Mouse (Mus musculus) CH12.LX (cell line): ENCODE data around the gene Dnajb4. TPM values are rescaled to one million over a fixed set of nuclear protein-coding genes. Genes with fewer than 3 reads are reported as not detected.

Source experiments
- DNase-seq: peaks from one replicate; pipeline ENCODE4 v3.0.0-alpha.2; 2013; ENCODE audit errors: extremely low read depth
- H3K27ac ChIP-seq: 2 replicates; pipeline ENCODE4 v1.5.1; 2012; ENCODE audit warnings: low read depth, mild to moderate bottlenecking, control low read depth, moderate library complexity; ENCODE audit not compliant: insufficient read depth
- H3K27me3 ChIP-seq: replicated peaks from 2 replicates; pipeline ENCODE3; 2012; ENCODE audit warnings: inconsistent platforms
- H3K36me3 ChIP-seq, 2 experiments: replicated peaks in 1 of 2; 2 replicates each; pipeline versions ENCODE3 to v1.6.1; 2012; ENCODE audit warnings: inconsistent platforms in 1 of 2, low read length in 1 of 2, mild to moderate bottlenecking in 1 of 2, mixed read lengths in 1 of 2, moderate library complexity in 1 of 2; ENCODE audit not compliant: control insufficient read depth in 1 of 2, insufficient read depth in 1 of 2
- H3K4me1 ChIP-seq, 2 experiments: 2 replicates each; pipeline ENCODE4 v1.6.1; 2012; ENCODE audit warnings: inconsistent platforms in 1 of 2, moderate library complexity in 1 of 2; ENCODE audit not compliant: insufficient read depth in 2 of 2, control insufficient read depth in 1 of 2
- H3K4me2 ChIP-seq: 2 replicates; pipeline ENCODE4 v1.6.1; 2012; ENCODE audit warnings: low read depth, mild to moderate bottlenecking, control low read depth; ENCODE audit not compliant: poor library complexity, insufficient read depth, severe bottlenecking
- H3K4me3 ChIP-seq, 3 experiments: fragments of 150-350 bp in 1 of 3; sonication (generic) in 1 of 3; replicated peaks in 1 of 3; 2 replicates each; pipeline versions ENCODE3 to v1.5.1; 2011 to 2012; ENCODE audit warnings: low read depth in 2 of 3, low read length in 2 of 3, mild to moderate bottlenecking in 2 of 3, moderate library complexity in 2 of 3, control low read depth in 1 of 3, improper control_type of control experiment in 1 of 3, inconsistent platforms in 1 of 3, mixed read lengths in 1 of 3; ENCODE audit not compliant: poor library complexity in 1 of 3
- H3K79me2 ChIP-seq: replicated peaks from 2 replicates; pipeline ENCODE4 v1.6.1; 2012; ENCODE audit warnings: mild to moderate bottlenecking, moderate library complexity; ENCODE audit not compliant: control insufficient read depth, poor library complexity, insufficient read depth, severe bottlenecking; ENCODE audit errors: extremely low read depth
- H3K9ac ChIP-seq: 2 replicates; pipeline ENCODE4 v1.6.1; 2012; ENCODE audit warnings: low read depth, mild to moderate bottlenecking, control low read depth, moderate library complexity; ENCODE audit not compliant: insufficient read depth
- H3K9me3 ChIP-seq: replicated peaks from 2 replicates; pipeline ENCODE3; 2012; ENCODE audit warnings: low read length, inconsistent platforms, mixed read lengths
- BHLHE40 ChIP-seq: IDR thresholded peaks from 2 replicates; pipeline ENCODE4 v1.6.1; 2011; ENCODE audit warnings: mild to moderate bottlenecking, low read depth, low read length, improper control_type of control experiment
- CHD2 ChIP-seq: IDR thresholded peaks from 2 replicates; pipeline ENCODE4 v1.6.1; 2011; ENCODE audit warnings: low read length, improper control_type of control experiment
- CTCF ChIP-seq, 2 experiments: IDR thresholded peaks in 1 of 2; conservative IDR thresholded peaks in 1 of 2; 2 replicates each; pipeline ENCODE4 v1.5.1; 2011 to 2012; ENCODE audit warnings: low read depth in 2 of 2, low read length in 2 of 2, improper control_type of control experiment in 1 of 2, inconsistent platforms in 1 of 2, mild to moderate bottlenecking in 1 of 2, moderate library complexity in 1 of 2
- EP300 ChIP-seq: IDR thresholded peaks from 2 replicates; pipeline ENCODE4 v1.6.1; 2011; ENCODE audit warnings: low read length, improper control_type of control experiment
- ETS1 ChIP-seq: conservative IDR thresholded peaks from 2 replicates; pipeline ENCODE4 v1.6.1; 2012; ENCODE audit warnings: low read depth, mild to moderate bottlenecking, inconsistent platforms, low read length, improper control_type of control experiment, moderate library complexity
- GABPA ChIP-seq: IDR thresholded peaks from 2 replicates; pipeline ENCODE4 v1.6.1; 2012; ENCODE audit warnings: low read depth, low read length, improper control_type of control experiment, inconsistent platforms; ENCODE audit not compliant: insufficient replicate concordance
- HCFC1 ChIP-seq: IDR thresholded peaks from 2 replicates; pipeline ENCODE4 v1.6.1; 2012; ENCODE audit warnings: low read depth, mild to moderate bottlenecking, inconsistent platforms, low read length, improper control_type of control experiment
- IRF4 ChIP-seq: IDR thresholded peaks from 2 replicates; pipeline ENCODE4 v1.6.1; 2014; ENCODE audit warnings: low read depth, mild to moderate bottlenecking, inconsistent platforms, low read length, improper control_type of control experiment
- JUN ChIP-seq: IDR thresholded peaks from 2 replicates; pipeline ENCODE4 v1.6.1; 2011; ENCODE audit warnings: low read depth, mild to moderate bottlenecking, low read length, improper control_type of control experiment, moderate library complexity; ENCODE audit not compliant: insufficient read depth
- MAFK ChIP-seq: IDR thresholded peaks from 2 replicates; pipeline ENCODE4 v1.6.1; 2011; ENCODE audit warnings: low read length, improper control_type of control experiment; ENCODE audit not compliant: insufficient replicate concordance
- MAX ChIP-seq: IDR thresholded peaks from 2 replicates; pipeline ENCODE4 v1.6.1; 2011; ENCODE audit warnings: low read length, improper control_type of control experiment
- MAZ ChIP-seq: IDR thresholded peaks from 2 replicates; pipeline ENCODE4 v1.6.1; 2012; ENCODE audit warnings: low read depth, mild to moderate bottlenecking, inconsistent platforms, low read length, improper control_type of control experiment, moderate library complexity
- MEF2A ChIP-seq: IDR thresholded peaks from 2 replicates; pipeline ENCODE4 v1.6.1; 2014; ENCODE audit warnings: low read depth, mild to moderate bottlenecking, inconsistent platforms, low read length, improper control_type of control experiment, borderline replicate concordance
- MXI1 ChIP-seq: IDR thresholded peaks from 2 replicates; pipeline ENCODE4 v1.6.1; 2011; ENCODE audit warnings: mild to moderate bottlenecking, low read depth, low read length, improper control_type of control experiment
- MYC ChIP-seq: IDR thresholded peaks from 2 replicates; pipeline ENCODE4 v1.6.1; 2011; ENCODE audit warnings: low read depth, mild to moderate bottlenecking, improper control_type of control experiment, low read length
- NELFE ChIP-seq: IDR thresholded peaks from 2 replicates; pipeline ENCODE4 v1.6.1; 2011; ENCODE audit warnings: low read depth, low read length, improper control_type of control experiment
- POLR2AphosphoS2 ChIP-seq: IDR thresholded peaks from 2 replicates; pipeline ENCODE4 v1.6.1; 2011; ENCODE audit warnings: low read depth, low read length, improper control_type of control experiment
- RAD21 ChIP-seq: IDR thresholded peaks from 2 replicates; pipeline ENCODE4 v1.6.1; 2011; ENCODE audit warnings: low read depth, mild to moderate bottlenecking, low read length, improper control_type of control experiment, moderate library complexity
- SMC3 ChIP-seq: IDR thresholded peaks from 2 replicates; pipeline ENCODE4 v1.6.1; 2011; ENCODE audit warnings: low read depth, low read length, improper control_type of control experiment
- TBP ChIP-seq: conservative IDR thresholded peaks from 2 replicates; pipeline ENCODE4 v1.6.1; 2011; ENCODE audit warnings: low read depth, low read length, improper control_type of control experiment
- TCF12 ChIP-seq: IDR thresholded peaks from 2 replicates; pipeline ENCODE4 v1.6.1; 2014; ENCODE audit warnings: low read depth, mild to moderate bottlenecking, inconsistent platforms, low read length, improper control_type of control experiment
- UBTF ChIP-seq: IDR thresholded peaks from 2 replicates; pipeline ENCODE4 v1.6.1; 2012; ENCODE audit warnings: low read depth, mild to moderate bottlenecking, inconsistent platforms, low read length, improper control_type of control experiment, moderate library complexity
- USF2 ChIP-seq: conservative IDR thresholded peaks from 2 replicates; pipeline ENCODE4 v1.6.1; 2011; ENCODE audit warnings: low read depth, low read length, improper control_type of control experiment
- ZKSCAN1 ChIP-seq: IDR thresholded peaks from 2 replicates; pipeline ENCODE4 v1.6.1; 2012; ENCODE audit warnings: low read depth, inconsistent platforms, low read length, improper control_type of control experiment, borderline replicate concordance
- ZMIZ1 ChIP-seq: IDR thresholded peaks from 2 replicates; pipeline ENCODE4 v1.6.1; 2012; ENCODE audit warnings: low read depth, mild to moderate bottlenecking, inconsistent platforms, low read length, improper control_type of control experiment
- dilution Hi-C: fragments of 300-500 bp; cut with MboI; formaldehyde crosslinking; loops from 2 replicates; pipeline ENCODE4 v1.14.3; 2020; ENCODE audit warnings: low sequenced_read_pairs; ENCODE audit not compliant: extremely low pct_unique_long_range_greater_than_20kb, extremely low pct_ligation_motif_present
- in situ Hi-C: fragments of 300-500 bp; cut with MboI; formaldehyde crosslinking; loops from 3 replicates; pipeline ENCODE4 v1.14.3; 2019; ENCODE audit warnings: low sequenced_read_pairs, low pct_ligation_motif_present, low pct_unique_long_range_greater_than_20kb, mixed read lengths
- polyA plus RNA-seq: library from polyadenylated mRNA; unstranded; fragments of >175 nt; gene quantifications from 2 replicates; pipeline ENCODE4 v1.2.1, GENCODE M21; 2012; ENCODE audit warnings: low read depth; ENCODE audit not compliant: insufficient read length
- total RNA-seq, 2 experiments: library from RNA; depleted of rRNA; stranded (reverse); fragments of 300-350 nt in 1 of 2; fragments of >200 nt in 1 of 2; gene quantifications; 2 replicates each; pipeline ENCODE4 v1.2.3; 2012 to 2014

Dnajb4 gene
- total and polyA plus RNA-seq, 3 experiments: 11.7 to 26.4 (median 17.7) TPM

- TF ChIP-seq MXI1: no peak
- TF ChIP-seq JUN: no peak
- no peak for TF ChIP-seq CHD2
- TF ChIP-seq RAD21: no peak
- TF ChIP-seq GABPA: no peak
- no peak for TF ChIP-seq NELFE
- TF ChIP-seq BHLHE40: no peak
- TF ChIP-seq EP300: no peak
- TF ChIP-seq POLR2AphosphoS2: no peak
- TF ChIP-seq ZMIZ1: no peak
- no peak for TF ChIP-seq MEF2A
- no peak for TF ChIP-seq CTCF (conservative IDR thresholded peaks at IDR 0.05 in 1 of 2, IDR thresholded peaks at IDR 0.05 in 1 of 2; ENCODE audit: low read depth in 2 of 2, low read length in 2 of 2)
- TF ChIP-seq MAZ: no peak
- TF ChIP-seq ZKSCAN1: no peak
- TF ChIP-seq, all 38 proteins: peak for 0
- Histone ChIP-seq H3K9me3 (peaks cover 3% of the 10 kb centered on the region), H3K4me2 (no peak overlapping the region), H3K4me1 (no peaks in the 10 kb centered on the region), H3K79me2 (no peaks in the 10 kb centered on the region), H3K27ac (no peak overlapping the region), H3K27me3 (no peaks in the 10 kb centered on the region), H3K9ac (no peak overlapping the region), H3K4me3 (no peak overlapping the region), H3K36me3 (peaks cover 13 to 36% of the 10 kb centered on the region in 2 experiments)
- in situ Hi-C loops (no loop called here), dilution Hi-C loops (no loop called here)
- DNase-seq: no peak
Observed at GRCm38 (mm10) chr3:152180624-152181023, 29.5 kb downstream of the Dnajb4 start.

GRCm38 (mm10) chr3:152179285-152179684, 30.8 kb downstream of the Dnajb4 start:
- dilution Hi-C loops (no loop called here), in situ Hi-C loops (no loop called here)
- TF ChIP-seq JUN (no peak), IRF4 (no peak), SMC3 (no peak), UBTF (no peak), TBP (no peak), EP300 (no peak), MAX (no peak), ETS1 (no peak), USF2 (no peak), BHLHE40 (no peak), MAFK (no peak), MAZ (no peak), MYC (no peak), HCFC1 (no peak), TCF12 (no peak), NELFE (no peak)
- Histone ChIP-seq H3K4me3 (no peak overlapping the region), H3K4me2 (no peak overlapping the region), H3K27me3 (no peaks in the 10 kb centered on the region), H3K9ac (no peak overlapping the region), H3K4me1 (no peaks in the 10 kb centered on the region; a peak in 1 of 4 replicates), H3K79me2 (no peaks in the 10 kb centered on the region), H3K36me3 (peaks cover 6 to 23% of the 10 kb centered on the region in 2 experiments), H3K27ac (no peak overlapping the region), H3K9me3 (peaks cover 3% of the 10 kb centered on the region)
- no peak for DNase-seq
